Comparison of ENCODE assay signal across 13 mouse cellular contexts in the genomic region with DNA sequence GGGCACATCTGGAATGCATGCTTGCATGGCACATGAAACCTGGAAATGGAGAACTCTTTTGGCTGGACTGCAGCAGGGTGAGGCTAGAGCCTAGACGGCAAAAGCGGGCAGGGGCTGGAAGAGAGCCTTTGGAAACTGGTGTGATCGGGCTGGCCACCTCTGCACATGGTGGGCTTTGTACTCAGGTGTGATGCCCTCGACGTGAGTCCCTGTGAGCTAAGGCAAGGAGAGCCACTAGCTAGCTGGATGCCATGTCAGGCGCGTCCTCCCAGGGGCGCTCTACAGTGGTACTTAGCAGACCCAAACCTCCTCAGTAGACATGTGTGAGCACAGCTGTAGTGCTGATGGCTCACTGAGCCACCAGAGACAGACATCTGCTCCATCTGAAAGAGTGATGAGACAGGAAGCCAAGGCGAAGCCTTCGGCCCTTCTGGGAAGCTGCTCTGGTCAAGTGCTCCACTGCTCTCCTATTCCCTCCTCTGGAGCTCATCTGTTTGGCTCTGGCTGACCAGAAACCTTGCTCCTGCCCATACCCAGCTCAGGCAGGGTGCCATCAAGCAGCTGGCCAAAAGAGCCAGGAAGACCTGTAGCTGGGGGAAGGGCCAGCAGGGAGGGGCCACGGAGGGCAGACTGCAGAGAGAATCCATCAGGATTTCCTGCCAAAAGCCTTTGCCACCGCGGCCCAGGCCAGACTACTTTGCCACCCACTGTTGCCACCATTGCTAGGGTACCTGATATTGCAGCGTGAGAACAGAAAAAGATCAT. TPM values are rescaled to one million over a fixed set of nuclear protein-coding genes. Genes with fewer than 3 reads are reported as not detected.
DNase-seq lines count a peak whose midpoint lies in the region; ATAC-seq and TF ChIP-seq lines count a peak whose summit lies in the region.
"Had no signal": no experiment of that assay in that cellular context is flagged by ENCODE, and none has a peak within 500 bp of the region (broad histone marks: within the 10 kb centered on the region; RNA-seq: fewer than 3 reads in every experiment).

No protein-coding gene starts in this region.

- intact Hi-C loops in left cerebral cortex, postnatal 10 days (cut with DNase I), result no loop called here

- H3K4me1 ChIP-seq in bone marrow macrophage, adult 2 months (ENCODE audit: control insufficient read depth, insufficient read depth, low read length), result peaks cover 50% of the 10 kb centered on the region
- peaks cover 16% of the 10 kb centered on the region for H3K4me1 ChIP-seq in limb, embryonic 14.5 days (ENCODE audit: control insufficient read depth, insufficient read depth, low read length)

- H3K9ac ChIP-seq in limb, embryonic 14.5 days (ENCODE audit: low read depth, low read length, severe bottlenecking), result no peak overlapping the region; the same call in 1 of the 2 replicates

- H3K27me3 ChIP-seq in limb, embryonic 14.5 days (ENCODE audit: control insufficient read depth, insufficient read depth, low read length), result no peaks in the 10 kb centered on the region

- peak; percentile 36 for TF ChIP-seq CTCF in bone marrow macrophage, adult 2 months (IDR thresholded peaks at IDR 0.05; ENCODE audit: low read depth, low read length)

- TF ChIP-seq POLR2A in bone marrow macrophage, adult 2 months (IDR thresholded peaks at IDR 0.05; ENCODE audit: borderline replicate concordance, low read depth, low read length), result no peak
- no peak for TF ChIP-seq POLR2A in limb, embryonic 14.5 days (IDR thresholded peaks at IDR 0.05; ENCODE audit: borderline replicate concordance, extremely low read depth, insufficient read depth, insufficient read length)

- DNase-seq in adrenal gland, postnatal 14 days, result peak; percentile 69
- no peak for DNase-seq in adrenal gland, adult 18-20 months (ENCODE audit: low spot score in 2 of 2)
- peak; percentile 40 for DNase-seq in kidney, postnatal 10 days
- no peak for DNase-seq in kidney, adult 8-10 months
- no peak for DNase-seq in limb, embryonic 14.5 days (ENCODE audit: low spot score)
- no peak for DNase-seq in left cerebral cortex, postnatal 10 days (ENCODE audit: extremely low spot score in 1 of 2, low spot score in 2 of 2)
- DNase-seq: cerebellum, adult 2 months; layer of hippocampus, adult 9-11 months had no signal

- H3K9me3 ChIP-seq in limb, embryonic 14.5 days (ENCODE audit: control insufficient read depth, low read length), result no peaks in the 10 kb centered on the region

- H3K4me2 ChIP-seq in limb, embryonic 14.5 days (replicated peaks; ENCODE audit: low read depth, low read length, severe bottlenecking), result peak overlapping the region; percentile 13

- peak overlapping the region; percentile 96 for H3K27ac ChIP-seq in bone marrow macrophage, adult 2 months (ENCODE audit: insufficient read depth, low read depth, low read length)
- peak overlapping the region; percentile 67 for H3K27ac ChIP-seq in limb, embryonic 14.5 days (replicated peaks; ENCODE audit: low read depth, low read length)

- peak overlapping the region; percentile 66 for H3K4me3 ChIP-seq in bone marrow macrophage, adult 2 months (ENCODE audit: insufficient read depth, low read length)
- H3K4me3 ChIP-seq in limb, embryonic 14.5 days (replicated peaks; ENCODE audit: low read length), result peak overlapping the region; percentile 5; the same call in 1 of the 2 replicates

- H3K36me3 ChIP-seq in limb, embryonic 14.5 days (ENCODE audit: control insufficient read depth, insufficient read depth, low read length), result no peaks in the 10 kb centered on the region

- no peak for ATAC-seq in limb, embryonic 14.5 days (ENCODE audit: low FRiP score, low read depth)
- ATAC-seq in granulocyte monocyte progenitor cell, adult 5-6 weeks (replicated peaks; ENCODE audit: poor library complexity, severe bottlenecking), result no peak

- 70% methylated on average over 14 of the region's 14 CpGs for WGBS in limb, embryonic 14.5 days

RNA-seq across cellular contexts. Expression of gene C130050O18Rik, which starts 2.2 kb away (rescaled TPM):
- 0.30 TPM in 2 replicates for total RNA-seq in adrenal gland, postnatal 14 days (2021)
- under 1 TPM; 0.53 to 0.93 TPM for total RNA-seq in adrenal gland, adult 18-20 months (2021)
- 13.2 and 14.4 TPM in 2 replicates for polyA plus RNA-seq in bone marrow macrophage, adult 2 months (2012; ENCODE audit: insufficient read depth, insufficient read length, missing spikeins)
- 9.1 and 10.6 TPM in 2 replicates for polyA plus RNA-seq in limb, embryonic 14.5 days (2012; rRNA removed)
- polyA plus RNA-seq in limb, embryonic 14.5 days (2014; fragmentation: Nextera tagmentation; extraction: Ambion mirVana), result 6.4 and 7.5 TPM in 2 replicates
- total RNA-seq in granulocyte monocyte progenitor cell, adult 5-6 weeks (2014; fragmentation: Nextera tagmentation), result 0.53 and 5.8 TPM in 2 replicates
- total RNA-seq in granulocyte monocyte progenitor cell, adult 5-6 weeks (2017), result 1.4 and 3.6 TPM in 2 replicates
- total RNA-seq in left cerebral cortex, postnatal 10 days (2021), result under 1 TPM; 0.24 to 0.28 TPM
- total RNA-seq: midbrain, postnatal 0 days had no signal
- polyA plus RNA-seq: midbrain, postnatal 0 days had no signal

RNA-seq across cellular contexts. Expression of gene Gper1, which starts 15.6 kb away (rescaled TPM):
- total RNA-seq in adrenal gland, postnatal 14 days (2021), result 4.6 and 6.3 TPM in 2 replicates
- total RNA-seq in adrenal gland, adult 18-20 months (2021), result 1 to 10 TPM; 3.3 to 4.9 TPM
- not detected in 2 replicates for polyA plus RNA-seq in bone marrow macrophage, adult 2 months (2012; ENCODE audit: insufficient read depth, insufficient read length, missing spikeins)
- polyA plus RNA-seq in limb, embryonic 14.5 days (2012; rRNA removed), result 4.7 and 5.7 TPM in 2 replicates
- polyA plus RNA-seq in limb, embryonic 14.5 days (2014; fragmentation: Nextera tagmentation; extraction: Ambion mirVana), result 6.4 and 6.7 TPM in 2 replicates
- not detected in 2 replicates for total RNA-seq in granulocyte monocyte progenitor cell, adult 5-6 weeks (2014; fragmentation: Nextera tagmentation)
- not detected in 2 replicates for total RNA-seq in granulocyte monocyte progenitor cell, adult 5-6 weeks (2017)
- 1 to 10 TPM; 2.9 to 3.3 TPM for total RNA-seq in left cerebral cortex, postnatal 10 days (2021)

RNA-seq across cellular contexts. Expression of gene Gpr146, which starts 29.8 kb away (rescaled TPM):
- total RNA-seq in adrenal gland, postnatal 14 days (2021), result 12.1 and 14.8 TPM in 2 replicates
- 10 to 100 TPM; 11.0 to 23.9 TPM for total RNA-seq in adrenal gland, adult 18-20 months (2021)
- polyA plus RNA-seq in bone marrow macrophage, adult 2 months (2012; ENCODE audit: insufficient read depth, insufficient read length, missing spikeins), result 34.5 and 34.7 TPM in 2 replicates
- 1.9 and 2.4 TPM in 2 replicates for polyA plus RNA-seq in limb, embryonic 14.5 days (2012; rRNA removed)
- polyA plus RNA-seq in limb, embryonic 14.5 days (2014; fragmentation: Nextera tagmentation; extraction: Ambion mirVana), result 2.3 and 2.5 TPM in 2 replicates
- 5.0 and 7.3 TPM in 2 replicates for total RNA-seq in granulocyte monocyte progenitor cell, adult 5-6 weeks (2014; fragmentation: Nextera tagmentation)
- total RNA-seq in granulocyte monocyte progenitor cell, adult 5-6 weeks (2017), result 4.0 and 5.4 TPM in 2 replicates
- total RNA-seq in left cerebral cortex, postnatal 10 days (2021), result 1 to 10 TPM; 5.7 to 7.5 TPM

RNA-seq across cellular contexts. Expression of gene 3110082I17Rik, which starts 53.0 kb away (rescaled TPM):
- 9.6 and 11.2 TPM in 2 replicates for total RNA-seq in adrenal gland, postnatal 14 days (2021)
- 1 to 10 TPM; 8.0 to 8.4 TPM for total RNA-seq in adrenal gland, adult 18-20 months (2021)
- polyA plus RNA-seq in bone marrow macrophage, adult 2 months (2012; ENCODE audit: insufficient read depth, insufficient read length, missing spikeins), result 16.4 TPM in 2 replicates
- polyA plus RNA-seq in limb, embryonic 14.5 days (2012; rRNA removed), result 23.2 and 25.2 TPM in 2 replicates
- 27.9 and 29.9 TPM in 2 replicates for polyA plus RNA-seq in limb, embryonic 14.5 days (2014; fragmentation: Nextera tagmentation; extraction: Ambion mirVana)
- total RNA-seq in granulocyte monocyte progenitor cell, adult 5-6 weeks (2014; fragmentation: Nextera tagmentation), result 25.0 and 44.6 TPM in 2 replicates
- 52.1 and 54.1 TPM in 2 replicates for total RNA-seq in granulocyte monocyte progenitor cell, adult 5-6 weeks (2017)
- total RNA-seq in left cerebral cortex, postnatal 10 days (2021), result 10 to 100 TPM; 20.1 to 20.2 TPM

RNA-seq across cellular contexts. Expression of gene Cyp2w1, which starts 54.9 kb away (rescaled TPM):
- not detected in 2 replicates for total RNA-seq in adrenal gland, postnatal 14 days (2021)
- not detected for total RNA-seq in adrenal gland, adult 18-20 months (2021)
- polyA plus RNA-seq in bone marrow macrophage, adult 2 months (2012; ENCODE audit: insufficient read depth, insufficient read length, missing spikeins), result not detected in 2 replicates
- polyA plus RNA-seq in limb, embryonic 14.5 days (2012; rRNA removed), result 29.3 and 36.2 TPM in 2 replicates
- 19.6 and 20.7 TPM in 2 replicates for polyA plus RNA-seq in limb, embryonic 14.5 days (2014; fragmentation: Nextera tagmentation; extraction: Ambion mirVana)
- not detected in 2 replicates for total RNA-seq in granulocyte monocyte progenitor cell, adult 5-6 weeks (2014; fragmentation: Nextera tagmentation)
- not detected in 2 replicates for total RNA-seq in granulocyte monocyte progenitor cell, adult 5-6 weeks (2017)
- not detected for total RNA-seq in left cerebral cortex, postnatal 10 days (2021)
- total RNA-seq: midbrain, postnatal 0 days had no signal
- polyA plus RNA-seq: cerebellum, adult 2 months; heart, postnatal 0 days; midbrain, postnatal 0 days; testis, adult 2 months had no signal

Comparison
In these comparisons a context has a peak if more than half of its experiments do, and no peak if none do; other contexts are left out.
1. DNase-seq: peak in adrenal gland, postnatal 14 days (single experiment) and kidney, postnatal 10 days (single experiment); none in adrenal gland, adult 18-20 months (0 of 2), kidney, adult 8-10 months (0 of 2), limb, embryonic 14.5 days (single experiment) and left cerebral cortex, postnatal 10 days (0 of 2).